Mouse (Mus musculus) skeletal muscle tissue, adult 2 months (tissue): ENCODE results near the gene Zfp991.
"Not testable (repeated sequence)": the region's sequence is repeated elsewhere in the genome, so short reads cannot be mapped to it uniquely, and the experiment has no call there.

ENCODE experiments used
- DNase-seq: peaks from one replicate; pipeline ENCODE4 v3.0.0-alpha.2; 2012; ENCODE audit warnings: low read depth, low spot score

The Zfp991 gene

DNA sequence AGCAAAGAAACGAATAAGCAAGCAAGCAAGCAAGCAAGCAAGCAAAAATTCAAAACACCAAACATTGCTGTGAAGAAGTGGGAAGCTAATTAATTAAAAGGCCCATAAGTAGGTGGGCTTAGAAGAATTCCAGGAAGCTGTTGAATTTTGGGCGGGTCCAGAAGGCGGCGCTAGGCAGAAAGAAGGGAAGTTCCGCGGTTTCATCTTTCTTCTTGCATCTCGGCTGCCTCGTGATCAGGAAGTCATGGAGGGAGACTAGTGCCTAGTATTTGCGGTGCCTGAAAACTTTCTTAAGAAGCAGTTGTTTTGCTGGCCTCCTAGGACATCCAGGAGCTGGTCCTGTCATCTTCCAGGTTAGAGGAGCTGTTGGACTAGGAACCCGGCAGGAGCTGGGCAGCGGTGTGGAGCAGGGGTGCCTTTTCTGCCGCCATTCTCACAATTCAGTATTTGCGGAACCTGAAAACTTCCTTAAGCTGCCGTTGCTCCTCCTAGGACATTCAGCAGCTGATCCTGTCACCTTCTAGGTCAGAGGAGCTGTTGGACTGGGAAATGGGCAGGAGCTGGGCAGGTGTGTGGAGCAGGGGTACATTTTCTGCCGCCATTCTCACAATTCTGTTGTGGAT lies at the start of gene Zfp991:
Gene Zfp991, plus strand, starts transcription at position 202 of the 623 bp plus-strand sequence.
- not testable (repeated sequence) for DNase-seq

DNA sequence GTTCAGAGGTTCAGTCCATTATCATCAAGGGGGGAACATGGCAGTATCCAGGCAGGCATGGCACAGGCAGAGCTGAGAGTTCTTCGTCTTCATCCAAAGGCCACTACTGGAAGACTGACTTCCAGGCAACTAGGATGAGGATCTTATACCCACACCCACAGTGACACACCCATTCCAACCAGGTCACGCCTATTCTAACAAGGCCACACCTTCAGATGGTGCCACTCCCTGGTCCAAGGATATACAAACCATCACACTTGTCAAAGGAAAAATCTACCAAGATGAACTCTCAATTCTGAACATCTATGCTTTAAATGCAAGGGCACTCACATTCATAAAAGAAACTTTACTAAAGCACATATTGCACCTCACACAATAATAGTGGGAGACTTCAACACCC lies 36.2 kb upstream of the Zfp991 start:
- DNase-seq = not testable (repeated sequence)

DNA sequence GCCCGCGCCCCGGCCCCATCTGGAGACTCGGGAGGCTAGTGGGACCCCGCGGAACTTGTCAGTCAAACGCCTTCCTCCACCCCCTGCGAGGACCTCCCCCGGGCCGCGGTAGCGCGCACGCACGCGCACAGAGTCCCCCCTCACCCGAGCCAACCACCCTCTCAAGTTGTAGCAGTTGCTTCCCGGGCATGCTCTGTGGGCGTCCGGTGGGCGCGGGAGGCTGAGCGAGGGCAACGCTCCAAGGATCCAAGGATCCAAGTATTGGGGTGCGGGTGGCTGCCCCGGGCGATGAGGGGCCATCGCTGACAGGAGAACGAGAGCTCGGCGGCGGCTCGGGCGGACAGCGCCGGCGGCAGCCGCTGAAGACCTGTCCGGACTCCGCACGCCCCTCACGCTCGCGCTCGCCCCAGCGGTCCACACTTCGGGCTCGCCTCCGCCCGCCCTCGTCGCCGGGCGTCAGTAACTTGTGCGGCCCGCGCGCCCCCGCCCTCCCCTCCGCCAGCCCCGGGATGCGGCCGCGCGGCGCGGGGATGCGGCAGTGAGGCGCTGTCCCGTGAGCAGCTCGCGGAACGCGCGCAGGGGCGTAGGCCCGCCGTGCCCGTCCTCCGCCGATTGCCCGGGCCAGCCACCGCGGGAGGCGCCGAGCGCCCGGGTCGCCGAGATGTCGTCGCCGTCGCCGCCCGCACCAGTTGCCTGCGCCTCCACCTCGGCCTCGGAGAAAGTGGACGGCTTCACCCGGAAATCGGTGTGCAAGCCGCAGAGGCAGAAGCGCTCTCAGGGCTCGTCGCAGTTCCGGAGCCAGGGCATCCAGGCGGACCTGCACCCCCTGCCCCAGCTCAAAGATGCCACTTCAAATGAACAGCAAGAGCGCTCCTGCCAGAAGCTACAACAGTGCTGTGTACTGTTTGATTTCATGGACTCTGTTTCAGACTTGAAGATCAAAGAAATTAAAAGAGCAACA lies 29.9 kb upstream of the Zfp991 start:
- DNase-seq = not testable (repeated sequence)

DNA sequence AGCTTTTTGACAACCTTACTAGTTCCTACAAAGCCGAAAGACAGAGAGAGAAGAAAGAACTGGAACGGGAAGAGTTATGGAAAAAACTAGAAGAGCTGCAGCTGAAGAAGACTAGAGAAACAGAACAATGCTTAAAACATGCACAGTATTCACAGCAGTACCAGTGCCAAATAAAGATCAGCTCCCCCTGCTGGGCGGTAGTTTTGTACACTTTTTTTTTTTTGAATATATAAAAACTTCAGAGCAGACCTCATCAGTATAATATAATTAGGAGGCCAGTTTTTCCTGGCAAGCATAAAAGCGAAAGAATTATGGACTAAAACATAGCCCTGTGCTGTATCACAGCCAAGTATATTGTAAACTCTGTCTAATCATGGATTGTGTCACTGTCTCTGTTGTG lies 28.0 kb upstream of the Zfp991 start:
- DNase-seq = not testable (repeated sequence)

DNA sequence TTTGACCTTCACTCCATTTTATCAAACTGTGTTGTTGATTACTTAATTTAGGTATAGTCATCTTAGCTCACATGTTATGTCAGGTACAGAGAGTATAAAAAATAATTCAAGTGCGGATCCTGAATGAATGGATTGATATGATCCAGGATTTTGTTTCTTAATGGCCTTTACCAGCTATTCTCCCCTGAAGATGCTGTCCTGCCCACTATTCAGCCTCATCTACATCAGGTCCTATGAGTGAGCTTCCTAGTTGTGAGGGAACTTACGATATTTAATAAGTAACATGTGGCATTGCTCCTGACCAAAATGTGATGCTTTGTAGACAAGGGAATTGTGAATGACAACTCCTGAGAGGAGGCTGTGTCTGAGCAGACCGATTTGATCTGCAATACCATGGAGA lies 14.0 kb upstream of the Zfp991 start:
- DNase-seq = not testable (repeated sequence)

DNA sequence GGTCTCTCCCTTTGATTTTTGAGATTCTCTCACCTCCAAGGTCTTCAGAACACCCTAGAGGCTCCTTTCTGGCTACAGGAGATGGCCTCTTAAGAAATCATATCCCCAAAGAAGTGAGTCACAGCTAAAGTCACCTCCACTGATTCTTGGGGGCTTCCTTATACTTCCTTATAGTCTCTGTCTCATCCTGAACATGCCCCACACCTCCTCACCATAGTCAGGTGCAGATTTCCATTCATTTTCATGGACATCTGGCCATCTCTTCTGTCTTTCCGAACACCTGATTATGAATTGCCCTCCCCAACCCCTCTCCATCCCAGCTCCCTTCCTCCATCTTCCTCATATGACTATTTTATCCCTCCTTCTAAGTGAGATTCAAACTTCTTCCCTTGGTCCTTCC lies 9.6 kb upstream of the Zfp991 start:
- DNase-seq = not testable (repeated sequence)

DNA sequence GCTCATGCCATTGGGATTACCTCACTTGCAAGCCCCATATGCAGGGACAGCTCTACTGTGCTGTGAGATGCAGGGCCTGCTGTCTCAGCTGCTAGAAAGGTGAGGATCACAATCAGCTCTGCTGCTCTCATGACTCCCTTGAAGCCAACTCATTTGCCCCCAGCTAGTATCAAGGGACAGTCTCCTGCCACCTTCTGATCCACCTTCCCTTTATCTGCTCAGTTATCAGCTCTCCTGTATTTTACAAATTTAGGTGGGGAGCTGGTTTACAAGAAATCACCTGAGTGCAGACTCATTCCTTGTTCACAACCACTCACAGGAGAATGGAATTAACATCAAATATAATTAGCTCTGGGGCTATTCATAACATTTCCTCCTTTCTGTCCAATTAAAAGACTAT lies 8.0 kb upstream of the Zfp991 start:
- not testable (repeated sequence) for DNase-seq

DNA sequence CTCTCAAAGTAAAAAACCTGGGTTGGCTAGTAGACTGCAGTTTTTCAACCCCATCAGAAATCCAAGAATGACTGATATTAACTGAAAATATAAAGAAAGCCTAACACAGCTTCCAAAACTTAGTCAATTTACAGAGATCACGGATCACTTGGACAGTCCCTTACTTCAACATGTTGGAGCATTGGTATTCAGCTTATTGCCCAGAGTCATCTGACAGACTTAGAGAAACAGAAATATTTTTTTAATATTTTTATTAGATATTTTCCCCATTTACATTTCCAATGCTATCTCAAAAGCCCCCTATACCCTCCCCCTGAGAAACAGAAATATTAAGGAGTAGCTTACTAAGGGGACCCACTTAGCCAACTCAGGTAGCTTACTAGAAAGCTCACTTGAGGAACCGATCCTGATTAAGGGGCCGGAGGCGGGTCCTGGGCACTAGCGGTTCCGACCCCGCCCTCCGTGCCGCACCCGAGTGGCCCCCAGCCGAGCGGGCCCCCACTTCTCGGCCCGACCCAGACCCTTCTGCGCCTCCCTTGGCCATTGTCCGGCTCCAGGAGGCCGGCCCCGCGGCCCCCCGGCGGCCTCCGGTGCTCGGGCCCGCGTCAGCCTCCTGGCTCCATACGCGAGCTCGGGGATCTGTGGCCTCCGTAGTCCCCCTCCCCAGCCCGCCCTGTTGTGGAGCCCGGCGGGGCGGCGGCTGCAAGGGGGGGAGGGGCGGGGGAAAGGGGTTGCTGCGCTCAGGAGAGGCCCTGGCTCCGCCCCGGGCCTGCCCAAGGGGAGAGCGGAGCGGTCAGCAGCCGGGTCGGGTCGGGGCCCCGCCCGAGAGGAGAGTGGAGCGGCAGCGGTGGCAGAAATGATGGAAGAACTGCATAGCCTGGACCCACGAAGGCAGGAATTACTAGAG lies 7.2 kb upstream of the Zfp991 start:
- not testable (repeated sequence) for DNase-seq

DNA sequence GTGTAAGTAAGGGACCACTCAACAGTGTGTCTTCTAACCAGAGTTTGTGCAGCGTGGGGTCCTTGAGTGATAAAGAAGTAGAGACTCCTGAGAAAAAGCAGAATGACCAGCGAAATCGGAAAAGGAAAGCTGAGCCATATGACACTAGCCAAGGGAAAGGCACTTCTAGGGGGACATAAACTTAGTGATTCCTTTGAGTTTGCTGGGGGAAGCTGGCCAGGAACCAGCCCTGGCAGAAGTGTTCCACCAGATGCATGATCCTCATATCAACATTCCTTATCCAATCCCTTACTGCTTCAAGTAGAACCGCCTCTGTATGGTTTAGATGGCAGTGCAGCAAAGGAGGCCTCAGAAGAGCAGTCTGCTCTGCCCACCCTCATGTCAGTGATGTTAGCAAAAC lies 6.5 kb upstream of the Zfp991 start:
- not testable (repeated sequence) for DNase-seq

DNA sequence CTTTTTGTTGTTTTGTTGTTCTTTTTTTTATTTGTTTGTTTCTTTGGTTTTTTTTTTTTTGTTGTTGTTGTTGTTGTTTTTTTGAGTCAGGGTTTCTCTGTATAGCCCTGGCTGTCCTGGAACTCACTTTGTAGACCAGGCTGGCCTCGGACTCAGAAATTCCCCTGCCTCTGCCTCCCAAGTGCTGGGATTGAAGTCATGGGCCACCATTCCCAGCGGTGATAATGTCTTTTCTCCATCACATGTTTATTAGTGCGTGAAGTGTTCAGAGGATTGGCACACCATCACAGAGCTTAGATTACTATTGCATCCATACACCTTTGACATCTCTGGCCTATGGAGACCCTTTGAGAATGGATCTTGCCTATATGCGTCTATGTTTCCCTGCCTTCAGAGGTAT lies 6.0 kb upstream of the Zfp991 start:
- not testable (repeated sequence) for DNase-seq

DNA sequence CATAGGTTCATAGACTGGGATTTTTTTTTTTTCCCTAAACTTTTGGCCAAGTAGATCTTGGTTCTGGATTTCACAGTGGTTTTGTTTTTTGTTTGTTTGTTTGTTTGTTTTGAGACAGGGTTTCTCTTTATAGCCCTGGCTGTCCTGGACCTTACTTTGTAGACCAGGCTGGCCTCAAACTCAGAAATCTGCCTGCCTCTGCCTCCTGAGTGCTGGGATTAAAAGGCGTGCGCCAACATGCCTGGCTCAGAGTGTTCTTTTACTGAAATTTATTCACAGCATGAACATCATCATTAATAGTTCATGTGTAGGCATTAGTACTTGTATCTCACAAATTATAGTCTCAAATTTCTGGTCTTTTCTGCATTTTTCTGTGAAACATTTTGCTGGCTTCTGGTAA lies 5.4 kb upstream of the Zfp991 start:
- not testable (repeated sequence) for DNase-seq

DNA sequence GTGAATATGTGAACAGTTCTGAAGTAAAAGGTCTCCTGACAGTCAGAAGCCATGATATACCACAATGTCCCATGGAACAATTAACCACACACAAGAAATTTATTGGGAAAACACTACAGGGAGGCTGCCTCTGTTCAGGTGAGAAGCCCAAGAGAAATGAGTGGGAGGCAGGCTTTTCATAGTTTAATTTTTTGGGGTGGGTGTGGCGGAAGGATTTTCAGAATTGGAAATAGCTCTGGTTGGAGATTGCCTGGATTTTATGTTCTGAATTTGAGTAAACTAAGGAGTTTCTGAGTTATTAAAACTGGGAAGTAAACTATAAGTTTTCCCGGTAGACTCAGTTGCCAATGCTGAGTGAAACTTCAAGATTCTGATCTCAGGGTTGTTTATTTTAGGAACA lies 4.7 kb upstream of the Zfp991 start:
- not testable (repeated sequence) for DNase-seq

DNA sequence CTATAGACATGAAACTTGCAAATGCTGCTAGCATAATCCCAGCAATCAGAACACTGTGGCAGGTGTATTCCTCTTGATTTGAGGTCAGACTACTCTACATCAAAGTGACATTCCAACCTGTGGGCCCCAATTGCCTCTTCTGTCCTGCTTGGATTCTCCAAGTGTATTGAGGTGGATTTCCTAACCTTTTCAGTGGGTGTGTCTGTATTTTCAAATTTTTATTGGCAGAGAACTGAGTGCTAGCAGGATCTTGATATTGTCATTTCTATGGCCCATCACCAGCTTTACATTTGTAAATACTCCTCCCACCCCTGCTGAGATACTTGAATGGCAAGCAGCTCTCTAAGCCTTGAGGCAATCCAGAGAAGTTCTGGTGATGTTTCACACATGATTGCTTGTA lies 3.7 kb upstream of the Zfp991 start:
- not testable (repeated sequence) for DNase-seq

DNA sequence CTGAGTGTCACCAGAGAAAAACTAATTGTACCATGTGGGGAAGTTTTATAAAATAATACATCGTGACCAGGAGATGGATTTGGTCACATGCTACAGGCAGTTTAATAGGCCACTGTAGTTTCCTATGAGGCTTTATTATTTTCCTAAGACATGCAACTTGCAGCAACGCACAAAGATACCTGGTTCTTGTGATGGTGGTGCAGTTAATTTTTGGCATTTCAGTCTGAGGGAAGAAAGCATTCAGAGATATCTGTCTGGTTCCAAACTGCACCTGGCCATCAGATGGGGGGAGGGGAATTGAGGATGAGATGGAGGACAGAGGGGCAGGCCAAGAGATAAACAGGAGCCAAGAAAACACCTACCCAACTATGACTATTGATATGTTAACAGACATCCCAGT lies 1.8 kb downstream of the Zfp991 start:
- not testable (repeated sequence) for DNase-seq

DNA sequence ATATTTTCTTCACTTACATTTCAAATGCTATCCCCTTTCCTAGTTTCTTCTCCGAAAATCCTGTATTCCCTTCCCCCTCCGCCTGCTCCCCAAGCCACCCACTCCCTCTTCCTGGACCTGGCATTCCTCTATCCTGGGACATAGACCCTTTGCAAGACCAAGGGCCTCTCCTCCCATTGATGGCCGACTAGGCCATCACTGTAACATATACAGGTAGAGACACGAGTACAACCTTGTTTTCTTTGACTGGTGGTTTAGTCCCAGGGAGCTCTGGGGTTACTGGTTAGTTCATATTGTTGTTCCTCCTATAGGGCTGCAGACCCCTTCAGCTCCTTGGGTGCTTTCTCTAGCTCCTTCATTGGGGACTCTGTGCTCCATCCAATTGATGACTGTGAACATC lies 9.9 kb downstream of the Zfp991 start:
- DNase-seq = not testable (repeated sequence)

DNA sequence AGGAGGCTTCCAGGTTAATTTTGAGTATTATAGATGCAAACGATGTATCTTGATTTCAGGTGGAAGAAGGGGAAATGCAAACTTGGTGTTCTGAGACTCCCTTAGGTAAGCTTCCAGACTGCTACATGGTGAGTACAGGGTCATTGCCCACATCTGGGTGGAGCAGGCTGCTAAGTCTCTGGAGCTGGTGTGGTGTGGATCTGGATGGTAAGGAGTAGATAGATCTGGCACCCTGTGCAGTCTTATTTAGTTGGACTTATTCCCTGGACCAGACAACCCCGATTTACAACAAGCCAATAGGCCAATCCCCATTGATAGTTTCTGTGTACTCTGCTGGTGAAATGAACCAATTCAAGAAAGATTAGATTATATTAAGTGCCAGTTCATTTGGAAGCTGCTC lies 33.4 kb downstream of the Zfp991 start:
- not testable (repeated sequence) for DNase-seq

DNA sequence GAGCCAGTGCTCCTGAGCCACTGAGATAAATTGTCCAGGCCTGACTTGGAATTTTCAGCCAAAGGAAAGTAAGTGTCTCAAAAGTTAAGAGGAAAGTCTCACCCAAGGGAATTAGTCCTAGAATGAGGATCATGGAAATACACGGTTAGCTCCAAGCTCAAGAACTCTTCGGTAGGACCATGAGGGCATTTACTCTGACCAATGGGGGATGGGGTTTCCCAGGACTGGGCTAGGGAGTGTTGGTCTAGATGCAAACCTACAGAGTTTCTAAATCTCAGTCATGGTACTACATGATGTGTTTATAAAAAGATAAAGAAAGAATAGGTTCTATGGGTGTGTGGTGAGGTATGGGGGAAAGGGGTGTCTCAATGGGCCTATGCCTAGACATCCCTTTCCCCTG lies 38.7 kb downstream of the Zfp991 start:
- not testable (repeated sequence) for DNase-seq

DNA sequence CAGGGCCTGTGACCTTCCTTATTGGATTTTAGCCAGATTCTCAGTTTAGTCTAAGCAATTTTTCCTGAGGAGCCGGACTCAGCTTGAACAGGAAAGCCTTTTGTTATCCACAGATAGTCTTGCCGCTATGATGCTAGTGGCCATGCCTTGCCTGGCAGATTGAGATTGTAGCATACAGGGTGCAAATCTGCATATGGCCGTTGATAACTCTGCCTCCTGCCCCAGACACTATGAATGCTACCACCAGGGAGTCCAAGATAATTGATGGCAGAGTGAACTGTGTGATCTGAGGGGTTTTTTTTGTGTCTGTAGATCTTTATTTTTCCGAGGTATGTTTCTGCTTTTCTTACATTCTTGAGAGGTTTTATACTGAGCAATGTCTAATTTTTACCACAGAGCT lies 39.7 kb downstream of the Zfp991 start:
- DNase-seq = not testable (repeated sequence)

DNA sequence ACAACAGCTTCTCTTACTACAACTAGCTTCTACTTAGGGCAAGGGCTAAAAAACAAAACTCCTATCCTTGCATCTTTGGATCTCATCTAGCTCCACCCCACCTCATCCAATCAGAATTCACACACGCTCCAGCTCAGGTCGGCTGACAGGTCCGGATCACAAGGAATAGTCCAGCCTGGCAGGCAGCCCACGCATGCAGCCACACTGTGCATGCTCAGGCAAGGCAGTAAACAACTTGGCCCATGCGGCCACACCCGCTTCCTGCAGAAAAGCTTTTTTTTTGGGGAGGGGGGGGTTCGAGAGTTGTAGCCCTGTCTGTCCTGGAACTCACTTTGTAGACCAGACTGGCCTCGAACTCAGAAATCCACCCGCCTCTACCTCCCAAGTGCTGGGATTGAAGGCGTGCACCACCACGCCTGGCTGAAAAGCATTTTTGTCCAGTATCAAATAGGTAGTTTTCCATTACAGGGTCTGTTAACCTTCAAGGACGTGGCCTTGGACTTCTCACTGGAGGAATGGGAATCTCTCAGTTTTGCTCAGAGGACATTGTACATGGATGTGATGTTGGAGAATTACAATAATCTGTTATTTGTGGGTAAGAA lies 44.5 kb downstream of the Zfp991 start:
- DNase-seq = not testable (repeated sequence)

DNA sequence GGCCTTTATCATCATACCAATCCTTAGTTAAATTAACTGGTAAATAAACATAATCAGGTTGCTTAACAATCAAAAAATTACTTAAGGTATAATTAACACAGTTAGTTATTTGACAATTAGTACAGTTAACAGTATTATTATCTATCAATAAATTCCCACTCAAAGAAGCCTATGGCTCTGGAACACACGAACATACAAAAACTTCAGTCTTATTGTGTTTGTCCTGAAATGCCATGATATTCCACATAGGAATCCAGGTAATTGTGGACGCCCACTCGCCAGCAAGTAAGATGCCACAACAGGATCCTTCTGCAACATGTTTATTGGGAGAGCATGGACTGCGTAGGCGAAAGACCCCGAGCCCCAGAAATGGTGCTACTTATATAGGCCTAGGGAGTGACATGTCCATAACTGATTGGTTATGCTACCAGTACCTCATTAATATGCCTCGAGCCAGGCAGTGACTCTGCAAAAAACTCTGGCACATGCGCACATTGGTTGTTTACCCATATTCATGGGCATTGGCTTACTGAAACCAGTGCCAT lies 49.4 kb downstream of the Zfp991 start:
- not testable (repeated sequence) for DNase-seq
